Comparison of ENCODE assay signal across 11 mouse cellular contexts in the genomic region with DNA sequence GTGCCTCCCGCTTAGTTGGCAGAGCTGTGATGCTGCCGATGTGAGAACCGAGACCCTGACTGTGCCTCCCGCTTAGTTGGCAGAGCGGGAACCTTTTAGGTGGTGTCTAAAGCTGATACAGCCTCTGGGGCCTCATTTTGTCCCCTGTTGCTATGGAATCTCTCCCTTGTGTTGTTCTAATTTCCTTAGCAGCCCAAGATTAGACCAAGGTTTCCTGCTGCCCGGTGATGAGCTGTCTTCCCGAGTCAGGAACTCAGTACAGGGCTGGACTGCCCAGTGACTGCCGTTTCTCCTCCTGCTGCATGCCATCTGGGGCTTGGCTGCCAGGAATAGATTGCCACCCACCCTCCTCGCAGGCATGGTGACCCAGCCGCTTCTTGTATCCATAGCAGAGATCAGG. TPM values are rescaled to one million over a fixed set of nuclear protein-coding genes. Genes with fewer than 3 reads are reported as not detected.
DNase-seq lines count a peak whose midpoint lies in the region; ATAC-seq and TF ChIP-seq lines count a peak whose summit lies in the region.
"Had no signal": no experiment of that assay in that cellular context is flagged by ENCODE, and none has a peak within 500 bp of the region (broad histone marks: within the 10 kb centered on the region; RNA-seq: fewer than 3 reads in every experiment).

No protein-coding gene starts in this region.

- no peaks in the 10 kb centered on the region for H3K4me1 ChIP-seq in liver, postnatal 0 days (ENCODE audit: insufficient read depth)
- no peaks in the 10 kb centered on the region for H3K4me1 ChIP-seq in liver, embryonic 11.5 days (replicated peaks; ENCODE audit: control insufficient read depth, insufficient read depth, low read length)
- peaks cover 16% of the 10 kb centered on the region; the same call in 1 of the 2 replicates for H3K4me1 ChIP-seq in forebrain, embryonic 15.5 days
- H3K4me1 ChIP-seq in midbrain, postnatal 0 days (ENCODE audit: insufficient read depth, low read length), result peaks cover 3% of the 10 kb centered on the region; the same call in 1 of the 2 replicates
- H3K4me1 ChIP-seq: kidney, embryonic 15.5 days had no signal

- H3K27ac ChIP-seq in gastrocnemius, adult 2 months, result peak overlapping the region; percentile 46; the same call in 1 of the 2 replicates
- no peak overlapping the region for H3K27ac ChIP-seq in liver, postnatal 0 days (ENCODE audit: low read depth)
- H3K27ac ChIP-seq in liver, embryonic 11.5 days (ENCODE audit: low read depth, low read length), result no peak overlapping the region
- peak overlapping the region; percentile 9 for H3K27ac ChIP-seq in forebrain, embryonic 15.5 days (replicated peaks)
- H3K27ac ChIP-seq in midbrain, postnatal 0 days (ENCODE audit: low read depth, low read length), result peak overlapping the region; percentile 47; the same call in 1 of the 2 replicates
- H3K27ac ChIP-seq: kidney, embryonic 15.5 days had no signal

- intact Hi-C loops in gastrocnemius, adult 2 months (cut with DNase I), result loop anchor here (5.0 kb wide), 1 partner anchor 289 kb away; no protein-coding TSS in a partner anchor

- TF ChIP-seq CTCF in gastrocnemius, adult 2 months (IDR thresholded peaks at IDR 0.05), result no peak
- no peak for TF ChIP-seq CTCF in liver, postnatal 0 days (IDR thresholded peaks at IDR 0.05; ENCODE audit: low read depth)
- TF ChIP-seq CTCF in midbrain, postnatal 0 days (IDR thresholded peaks at IDR 0.05), result no peak

- no peak for TF ChIP-seq EP300 in liver, postnatal 0 days (IDR thresholded peaks at IDR 0.05; ENCODE audit: low read depth)

- H3K9me3 ChIP-seq in liver, postnatal 0 days (ENCODE audit: low read length), result no peaks in the 10 kb centered on the region
- no peaks in the 10 kb centered on the region for H3K9me3 ChIP-seq in liver, embryonic 11.5 days (ENCODE audit: control insufficient read depth, low read length)
- H3K9me3 ChIP-seq in forebrain, embryonic 15.5 days, result no peaks in the 10 kb centered on the region
- H3K9me3 ChIP-seq in midbrain, postnatal 0 days (ENCODE audit: low read length), result no peaks in the 10 kb centered on the region
- H3K9me3 ChIP-seq: kidney, embryonic 15.5 days had no signal

- no peak overlapping the region for H3K9ac ChIP-seq in liver, postnatal 0 days (replicated peaks)
- H3K9ac ChIP-seq in liver, embryonic 11.5 days (ENCODE audit: low read depth, low read length), result no peak overlapping the region
- H3K9ac ChIP-seq in forebrain, embryonic 15.5 days (replicated peaks), result no peak overlapping the region
- no peak overlapping the region for H3K9ac ChIP-seq in midbrain, postnatal 0 days (replicated peaks; ENCODE audit: low read length, poor library complexity, severe bottlenecking)
- H3K9ac ChIP-seq: kidney, embryonic 15.5 days had no signal

- no peaks in the 10 kb centered on the region for H3K27me3 ChIP-seq in liver, postnatal 0 days (ENCODE audit: insufficient read depth, low read length)
- no peaks in the 10 kb centered on the region for H3K27me3 ChIP-seq in liver, embryonic 11.5 days (replicated peaks; ENCODE audit: control insufficient read depth, insufficient read depth, low read length)
- no peaks in the 10 kb centered on the region for H3K27me3 ChIP-seq in forebrain, embryonic 15.5 days
- H3K27me3 ChIP-seq in midbrain, postnatal 0 days (ENCODE audit: insufficient read depth, low read length), result no peaks in the 10 kb centered on the region
- H3K27me3 ChIP-seq: kidney, embryonic 15.5 days had no signal

- peak; percentile 47; the same call in 1 of the 2 replicates for ATAC-seq in liver, postnatal 0 days
- ATAC-seq in liver, embryonic 11.5 days (replicated peaks; ENCODE audit: low FRiP score), result no peak
- no peak for ATAC-seq in forebrain, embryonic 15.5 days (replicated peaks)
- no peak for ATAC-seq in midbrain, postnatal 0 days (ENCODE audit: low FRiP score)

- DNase-seq in gastrocnemius, adult 2 months, result no peak
- no peak for DNase-seq in gastrocnemius, adult 8-10 months (ENCODE audit: low spot score in 2 of 2)
- DNase-seq in liver, postnatal 0 days, result no peak
- DNase-seq in liver, embryonic 11.5 days (ENCODE audit: low spot score), result no peak
- peak; percentile 36 for DNase-seq in midbrain, postnatal 0 days (ENCODE audit: low spot score)
- DNase-seq in B cell, adult 2 months, result no peak
- DNase-seq: gastrocnemius, postnatal 14 days; lung, postnatal 10 days; thymus, postnatal 14 days had no signal

- peak overlapping the region; percentile 36 for H3K4me3 ChIP-seq in gastrocnemius, adult 2 months
- no peak overlapping the region for H3K4me3 ChIP-seq in liver, postnatal 0 days (ENCODE audit: low read depth, low read length)
- no peak overlapping the region for H3K4me3 ChIP-seq in liver, embryonic 11.5 days (ENCODE audit: low read depth, low read length)
- H3K4me3 ChIP-seq in forebrain, embryonic 15.5 days, result no peak overlapping the region
- no peak overlapping the region for H3K4me3 ChIP-seq in midbrain, postnatal 0 days (ENCODE audit: low read depth, low read length)
- H3K4me3 ChIP-seq: kidney, embryonic 15.5 days had no signal

- WGBS in liver, postnatal 0 days (ENCODE audit: insufficient replicate concordance), result 57% methylated on average over 10 of the region's 10 CpGs
- WGBS in liver, embryonic 11.5 days, result 69% methylated on average over 10 of the region's 10 CpGs
- WGBS in forebrain, embryonic 15.5 days, result 34% methylated on average over 10 of the region's 10 CpGs
- WGBS in midbrain, postnatal 0 days, result 43% methylated on average over 10 of the region's 10 CpGs

- H3K36me3 ChIP-seq in liver, postnatal 0 days (replicated peaks; ENCODE audit: insufficient read depth, low read length), result no peaks in the 10 kb centered on the region
- no peaks in the 10 kb centered on the region for H3K36me3 ChIP-seq in liver, embryonic 11.5 days (ENCODE audit: control insufficient read depth, insufficient read depth, low read length)
- peaks cover 66% of the 10 kb centered on the region for H3K36me3 ChIP-seq in forebrain, embryonic 15.5 days
- peaks cover 54% of the 10 kb centered on the region for H3K36me3 ChIP-seq in midbrain, postnatal 0 days (ENCODE audit: insufficient read depth, low read length)

- H3K4me2 ChIP-seq in liver, postnatal 0 days (ENCODE audit: low read depth, low read length), result no peak overlapping the region
- H3K4me2 ChIP-seq in liver, embryonic 11.5 days, result no peak overlapping the region
- no peak overlapping the region for H3K4me2 ChIP-seq in forebrain, embryonic 15.5 days (replicated peaks)
- no peak overlapping the region for H3K4me2 ChIP-seq in midbrain, postnatal 0 days (ENCODE audit: low read depth, low read length, poor library complexity, severe bottlenecking)
- H3K4me2 ChIP-seq: kidney, embryonic 15.5 days had no signal

RNA-seq across cellular contexts. Expression of gene Kif3c, which starts 21.0 kb away (rescaled TPM):
- 10 to 100 TPM; 20.7 to 24.1 TPM for total RNA-seq in gastrocnemius, adult 2 months (2021)
- total RNA-seq in gastrocnemius, adult 8-10 months (2022), result 10 to 100 TPM; 27.2 to 48.0 (median 33.1) TPM
- polyA plus RNA-seq in liver, postnatal 0 days (2015; fragmentation: Nextera tagmentation; extraction: Ambion mirVana), result 0.46 and 0.52 TPM in 2 replicates
- polyA plus RNA-seq in liver, embryonic 11.5 days (2014; fragmentation: Nextera tagmentation; extraction: Ambion mirVana), result 3.5 and 4.8 TPM in 2 replicates
- 104 and 106 TPM in 2 replicates for polyA plus RNA-seq in forebrain, embryonic 15.5 days (2015; fragmentation: Nextera tagmentation; extraction: Ambion mirVana)
- total RNA-seq in midbrain, postnatal 0 days (2014; rRNA removed), result 172 and 176 TPM in 2 replicates
- 70.0 and 70.7 TPM in 2 replicates for polyA plus RNA-seq in midbrain, postnatal 0 days (2015; fragmentation: Nextera tagmentation; extraction: Ambion mirVana)

RNA-seq across cellular contexts. Expression of gene Asxl2, which starts 40.7 kb away (rescaled TPM):
- 10 to 100 TPM; 15.6 to 15.7 TPM for total RNA-seq in gastrocnemius, adult 2 months (2021)
- 10 to 100 TPM; 15.8 to 19.9 (median 18.4) TPM for total RNA-seq in gastrocnemius, adult 8-10 months (2022)
- 4.3 and 5.1 TPM in 2 replicates for polyA plus RNA-seq in liver, postnatal 0 days (2015; fragmentation: Nextera tagmentation; extraction: Ambion mirVana)
- 21.4 and 23.4 TPM in 2 replicates for polyA plus RNA-seq in liver, embryonic 11.5 days (2014; fragmentation: Nextera tagmentation; extraction: Ambion mirVana)
- polyA plus RNA-seq in forebrain, embryonic 15.5 days (2015; fragmentation: Nextera tagmentation; extraction: Ambion mirVana), result 14.4 and 15.0 TPM in 2 replicates
- total RNA-seq in midbrain, postnatal 0 days (2014; rRNA removed), result 16.0 and 16.7 TPM in 2 replicates
- polyA plus RNA-seq in midbrain, postnatal 0 days (2015; fragmentation: Nextera tagmentation; extraction: Ambion mirVana), result 6.7 and 9.5 TPM in 2 replicates

Comparison
In these comparisons a context has a peak if more than half of its experiments do, and no peak if none do; other contexts are left out.
1. H3K27ac ChIP-seq: peak in gastrocnemius, adult 2 months (single experiment), forebrain, embryonic 15.5 days (single experiment) and midbrain, postnatal 0 days (single experiment); none in liver, postnatal 0 days (single experiment) and liver, embryonic 11.5 days (single experiment).
2. RNA of gene Kif3c, which starts 21.0 kb away (polyA plus RNA-seq): 104 to 106 TPM in forebrain, embryonic 15.5 days and 70.0 to 70.7 TPM in midbrain, postnatal 0 days; 3.5 to 4.8 TPM in liver, embryonic 11.5 days and 0.46 to 0.52 TPM in liver, postnatal 0 days; every median in the first group is over 10 times any median in the second.